Mouse (Mus musculus) hindbrain, embryonic 10.5 days (tissue): ENCODE results near the gene Fzr1. TPM values are rescaled to one million over a fixed set of nuclear protein-coding genes. Genes with fewer than 3 reads are reported as not detected.

Source experiments
- DNase-seq: peaks from one replicate; pipeline ENCODE4 v3.0.0-alpha.2; 2017; ENCODE audit warnings: low spot score
- H3K27ac ChIP-seq: fragments of 300-500 bp; sonication (generic); 2 replicates; pipeline ENCODE4 v1.5.1; 2016; ENCODE audit warnings: mild to moderate bottlenecking, moderate library complexity
- H3K27me3 ChIP-seq: fragments of 300-500 bp; sonication (generic); 2 replicates; pipeline ENCODE4 v1.6.1; 2016; ENCODE audit warnings: mild to moderate bottlenecking; ENCODE audit not compliant: poor library complexity, insufficient read depth, severe bottlenecking
- H3K36me3 ChIP-seq: fragments of 300-500 bp; sonication (generic); 2 replicates; pipeline ENCODE4 v1.6.1; 2016; ENCODE audit warnings: mild to moderate bottlenecking, moderate library complexity
- H3K4me1 ChIP-seq: fragments of 300-500 bp; sonication (generic); replicated peaks from 2 replicates; pipeline ENCODE4 v1.6.1; 2016; ENCODE audit warnings: mild to moderate bottlenecking
- H3K4me3 ChIP-seq: fragments of 300-500 bp; sonication (generic); 2 replicates; pipeline ENCODE4 v1.5.1; 2016; ENCODE audit warnings: mild to moderate bottlenecking, moderate library complexity
- H3K9me3 ChIP-seq: fragments of 300-500 bp; sonication (generic); 2 replicates; pipeline ENCODE4 v1.6.1; 2016; ENCODE audit warnings: mild to moderate bottlenecking, moderate library complexity
- WGBS: fragments of 180-500 bp; shearing (Covaris S2); methylation state at CpG from one replicate; pipeline ENCODE4 v1.1.7; 2016; 5-methylcytosine and 5-hydroxymethylcytosine counted together
- polyA plus RNA-seq: library from polyadenylated mRNA; unstranded; fragments of >200 nt; fragmentation: Nextera tagmentation; extraction: Ambion mirVana; gene quantifications from 2 replicates; pipeline ENCODE4 v1.2.1, GENCODE M21; 2016

Fzr1 gene
- polyA plus RNA-seq = 138 and 143 TPM in 2 replicates

- 1% methylated on average over 59 of the region's 59 CpGs for WGBS
Measured at GRCm38 (mm10) chr10:81377793-81378552, at the start of gene Fzr1. TSS of gene Fzr1 (minus strand) at chr10:81378516.

GRCm38 (mm10) chr10:81427804-81428506 is 49.6 kb upstream of the Fzr1 start:
- H3K36me3 ChIP-seq = no peaks in the 10 kb centered on the region
- DNase-seq = no peak
- H3K27ac ChIP-seq = no peak overlapping the region
- 79% methylated on average over 8 of the region's 8 CpGs for WGBS
- H3K9me3 ChIP-seq = 0 out of 2 replicates have a peak, but pooled peaks cover 5% of the 10 kb centered on the region
- no peak overlapping the region for H3K4me3 ChIP-seq
- H3K4me1 ChIP-seq = peaks cover 67% of the 10 kb centered on the region
- H3K27me3 ChIP-seq = peaks cover 86% of the 10 kb centered on the region

More at GRCm38 (mm10) chr10:81377793-81378552, at the start of gene Fzr1:
- Histone ChIP-seq H3K27ac (peak within 1 kb of the TSS; percentile 98), H3K36me3 (peaks cover 36% of the 10 kb centered on the region), H3K4me3 (peak within 1 kb of the TSS; percentile 94), H3K27me3 (no peaks in the 10 kb centered on the region), H3K4me1 (peaks cover 32% of the 10 kb centered on the region), H3K9me3 (no peaks in the 10 kb centered on the region)
- DNase-seq = peak; percentile 21

- Histone ChIP-seq H3K4me1 (peaks cover 62% of the 10 kb centered on the region), H3K27me3 (peaks cover 89% of the 10 kb centered on the region), H3K36me3 (no peaks in the 10 kb centered on the region), H3K4me3 (peak overlapping the region; percentile 45), H3K27ac (no peak overlapping the region), H3K9me3 (0 out of 2 replicates have a peak, but pooled peaks cover 5% of the 10 kb centered on the region)
- WGBS = 42% methylated on average over 3 of the region's 3 CpGs
- DNase-seq = peak; percentile 8
Measured at GRCm38 (mm10) chr10:81427327-81427726, 49.0 kb upstream of the Fzr1 start.

DNA sequence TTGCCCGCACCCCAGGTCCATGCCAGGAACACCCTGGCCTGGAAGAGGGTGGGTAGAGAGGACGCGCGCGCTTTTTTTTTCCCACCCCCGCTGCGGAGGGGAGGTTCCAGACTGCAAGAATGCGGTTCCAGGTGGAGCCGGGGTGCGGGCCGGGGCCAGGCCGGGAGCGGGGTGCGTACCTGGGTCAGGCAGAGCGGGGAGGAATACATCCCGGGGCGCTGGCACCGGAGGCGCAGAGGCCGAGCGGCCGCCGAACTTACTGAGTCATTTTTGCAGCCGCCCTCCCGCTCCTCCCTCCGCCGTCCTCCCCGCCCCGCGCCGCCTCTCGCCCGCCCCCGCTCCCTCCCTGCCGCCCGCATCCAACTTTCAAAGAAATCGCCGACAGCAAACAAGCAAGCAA is 48.6 kb upstream of the Fzr1 start:
- H3K36me3 ChIP-seq = no peaks in the 10 kb centered on the region
- no peak overlapping the region for H3K27ac ChIP-seq
- peak; percentile 11 for DNase-seq
- peaks cover 89% of the 10 kb centered on the region for H3K27me3 ChIP-seq
- H3K9me3 ChIP-seq = 0 out of 2 replicates have a peak, but pooled peaks cover 5% of the 10 kb centered on the region
- H3K4me3 ChIP-seq = peak overlapping the region; percentile 45
- 2% methylated on average over 38 of the region's 38 CpGs for WGBS
- peaks cover 62% of the 10 kb centered on the region for H3K4me1 ChIP-seq

DNA sequence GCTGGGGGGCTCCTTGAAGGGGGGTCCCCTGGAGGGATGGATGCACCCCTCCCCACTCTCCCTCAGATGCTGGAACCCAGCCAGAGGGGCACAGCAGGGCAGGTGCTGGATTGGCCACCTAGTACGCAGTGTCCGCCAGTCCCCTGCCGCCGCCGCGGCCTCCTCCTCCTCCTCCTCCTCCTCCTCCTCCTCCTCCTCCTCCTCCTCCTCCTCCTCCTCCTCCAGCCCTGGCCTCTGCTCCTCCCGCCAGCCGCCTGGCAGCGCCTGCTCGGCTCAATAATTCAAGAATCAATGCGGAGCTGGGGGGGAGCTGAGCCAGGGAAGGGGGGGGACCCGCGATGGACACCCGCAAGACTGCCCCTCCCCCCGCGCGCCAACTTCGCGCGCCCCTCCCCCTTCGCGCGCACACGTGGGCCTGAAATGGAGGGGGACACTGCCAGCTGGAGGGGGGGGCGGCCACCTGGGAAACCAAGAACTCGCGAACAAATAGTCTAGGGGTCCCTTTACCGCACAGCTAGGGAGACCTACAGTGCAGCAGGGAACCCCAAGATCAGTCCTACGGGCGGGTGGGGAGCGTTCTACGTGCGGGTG is 47.9 kb upstream of the Fzr1 start:
- peaks cover 56% of the 10 kb centered on the region for H3K4me1 ChIP-seq
- under 1% methylated on average over 29 of the region's 33 CpGs for WGBS
- 0 out of 2 replicates have a peak, but pooled peaks cover 5% of the 10 kb centered on the region for H3K9me3 ChIP-seq
- H3K36me3 ChIP-seq = no peaks in the 10 kb centered on the region
- peak overlapping the region; percentile 56 for H3K27ac ChIP-seq
- peaks cover 89% of the 10 kb centered on the region for H3K27me3 ChIP-seq
- H3K4me3 ChIP-seq = peak overlapping the region; percentile 45
- DNase-seq = peak; percentile 20

- 23% methylated on average over 10 of the region's 10 CpGs for WGBS
- Histone ChIP-seq H3K36me3 (peaks cover 2% of the 10 kb centered on the region; the same call in 1 of the 2 replicates), H3K4me1 (peaks cover 50% of the 10 kb centered on the region), H3K27ac (no peak overlapping the region), H3K4me3 (peak overlapping the region; percentile 23; the same call in 1 of the 2 replicates), H3K27me3 (peaks cover 91% of the 10 kb centered on the region), H3K9me3 (0 out of 2 replicates have a peak, but pooled peaks cover 5% of the 10 kb centered on the region)
- peak; percentile 3 for DNase-seq
Measured at GRCm38 (mm10) chr10:81425236-81425850, 47.0 kb upstream of the Fzr1 start.

GRCm38 (mm10) chr10:81424246-81425051 is 46.1 kb upstream of the Fzr1 start:
- Histone ChIP-seq H3K36me3 (peaks cover 6% of the 10 kb centered on the region; the same call in 1 of the 2 replicates), H3K9me3 (0 out of 2 replicates have a peak, but pooled peaks cover 5% of the 10 kb centered on the region), H3K27ac (peak overlapping the region; percentile 50), H3K4me1 (peaks cover 51% of the 10 kb centered on the region), H3K4me3 (peak overlapping the region; percentile 23; the same call in 1 of the 2 replicates), H3K27me3 (peaks cover 99% of the 10 kb centered on the region)
- DNase-seq = peak; percentile 9
- 5% methylated on average over 25 of the region's 25 CpGs for WGBS

GRCm38 (mm10) chr10:81423476-81424245 is 45.3 kb upstream of the Fzr1 start:
- Histone ChIP-seq H3K27me3 (peaks cover 99% of the 10 kb centered on the region), H3K9me3 (0 out of 2 replicates have a peak, but pooled peaks cover 5% of the 10 kb centered on the region), H3K4me1 (peaks cover 54% of the 10 kb centered on the region), H3K27ac (peak overlapping the region; percentile 50; the same call in 1 of the 2 replicates), H3K4me3 (peak overlapping the region; percentile 2; the same call in 1 of the 2 replicates), H3K36me3 (peaks cover 6% of the 10 kb centered on the region; the same call in 1 of the 2 replicates)
- WGBS = 69% methylated on average over 4 of the region's 4 CpGs
- DNase-seq = no peak

- H3K27me3 ChIP-seq = peaks cover 99% of the 10 kb centered on the region
- WGBS = 83% methylated on average over 3 of the region's 3 CpGs
- no peak for DNase-seq
Measured at GRCm38 (mm10) chr10:81422661-81423217, 44.4 kb upstream of the Fzr1 start.

GRCm38 (mm10) chr10:81422191-81422590 is 43.9 kb upstream of the Fzr1 start:
- Histone ChIP-seq H3K9me3 (no peaks in the 10 kb centered on the region), H3K4me1 (peaks cover 66% of the 10 kb centered on the region), H3K36me3 (peaks cover 6% of the 10 kb centered on the region; the same call in 1 of the 2 replicates), H3K4me3 (no peak overlapping the region), H3K27me3 (peaks cover 99% of the 10 kb centered on the region), H3K27ac (no peak overlapping the region)
- WGBS = 77% methylated on average over 6 of the region's 6 CpGs
- no peak for DNase-seq

More at GRCm38 (mm10) chr10:81422661-81423217, 44.4 kb upstream of the Fzr1 start:
- H3K4me3 ChIP-seq = no peak overlapping the region
- peaks cover 64% of the 10 kb centered on the region for H3K4me1 ChIP-seq
- H3K36me3 ChIP-seq = peaks cover 6% of the 10 kb centered on the region; the same call in 1 of the 2 replicates
- H3K9me3 ChIP-seq = no peaks in the 10 kb centered on the region
- H3K27ac ChIP-seq = no peak overlapping the region

- peak; percentile 1 for DNase-seq
- Histone ChIP-seq H3K27me3 (peaks cover 98% of the 10 kb centered on the region), H3K27ac (no peak overlapping the region), H3K36me3 (peaks cover 6% of the 10 kb centered on the region; the same call in 1 of the 2 replicates), H3K4me3 (no peak overlapping the region), H3K9me3 (no peaks in the 10 kb centered on the region), H3K4me1 (peaks cover 66% of the 10 kb centered on the region)
- 83% methylated on average over 5 of the region's 5 CpGs for WGBS
Measured at GRCm38 (mm10) chr10:81421797-81422100, 43.4 kb upstream of the Fzr1 start.
